Mouse (Mus musculus): ENCODE data around the gene Lrch2. TPM values are rescaled to one million over a fixed set of nuclear protein-coding genes. Genes with fewer than 3 reads are reported as not detected.

The Lrch2 gene
- polyA plus RNA-seq, 1 experiment from 2014 or later: not detected

Other genes with a start within 250 kb of the Lrch2 start
- not detected in 3 replicates for gene Il13ra2, start 124.9 kb downstream of the Lrch2 start, polyA plus RNA-seq (2018)
- not detected in 3 replicates for gene Vmn1r239-ps, start 100.4 kb downstream of the Lrch2 start, polyA plus RNA-seq (2018)
- gene Gm15128, start 211.9 kb upstream of the Lrch2 start, polyA plus RNA-seq (2018): not detected in 3 replicates